Mouse (Mus musculus): ENCODE data around the gene Tmsb10. TPM values are rescaled to one million over a fixed set of nuclear protein-coding genes. Genes with fewer than 3 reads are reported as not detected.
A peak's percentile ranks its signal among the peaks of the same experiment; 100 is the strongest.

Tmsb10 gene
- 6,677 TPM for polyA plus RNA-seq (2012; fragmentation: generic; extraction: Trizol)

DNA sequence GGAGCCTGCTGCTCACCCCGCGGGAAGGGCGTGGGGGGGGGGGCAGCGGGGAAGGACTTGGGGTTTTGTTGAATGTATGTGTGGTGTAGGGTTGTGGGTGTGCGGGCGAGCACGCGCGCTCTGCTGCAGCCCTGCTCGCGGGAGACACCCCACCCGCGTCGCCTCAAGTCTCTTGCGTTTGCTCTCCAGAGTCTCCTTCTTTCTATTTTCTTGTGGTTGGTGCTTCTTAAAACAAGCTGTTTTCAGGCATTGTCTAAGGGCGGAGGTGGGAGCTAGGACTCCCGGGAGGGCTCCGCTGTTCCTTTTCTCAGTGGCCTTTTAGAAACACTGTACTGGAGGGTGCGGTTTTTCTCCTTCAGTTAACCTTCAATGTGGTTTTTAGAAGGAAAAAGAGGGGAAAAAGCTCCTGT lies at the start of gene Tmsb10:
Gene Tmsb10 (minus strand): TSS at position 87 of the 410 bp plus-strand sequence.
- Histone ChIP-seq H3K36me3 (ENCODE audit: control insufficient read depth, insufficient read depth) (no peaks in the 10 kb centered on the region), H3K27me3 (ENCODE audit: control insufficient read depth, insufficient read depth, insufficient read length) (no peaks in the 10 kb centered on the region), H3K4me2 (ENCODE audit: low read depth) (peak within 1 kb of the TSS; percentile 88), H3K4me3 (peak within 1 kb of the TSS; percentile 95), H3ac (ENCODE audit: control insufficient read depth, insufficient read length) (peak within 1 kb of the TSS; percentile 33), H3K79me2 (ENCODE audit: control insufficient read depth, insufficient read depth) (peaks cover 11% of the 10 kb centered on the region)
- no peak for TF ChIP-seq TCF12 (IDR thresholded peaks at IDR 0.05; ENCODE audit: insufficient read depth, poor library complexity, severe bottlenecking)
- no peak for TF ChIP-seq MYOD1 (IDR thresholded peaks at IDR 0.05; ENCODE audit: control insufficient read depth in 1 of 3, insufficient read length in 2 of 3, low read depth in 2 of 3)
- no peak for TF ChIP-seq USF1 (IDR thresholded peaks at IDR 0.05; ENCODE audit: low read depth)
- no peak for TF ChIP-seq POLR2A (IDR thresholded peaks at IDR 0.05; ENCODE audit: insufficient read length, low read depth)
- TF ChIP-seq SRF (IDR thresholded peaks at IDR 0.05; ENCODE audit: control insufficient read depth, insufficient read length, low read depth): no peak
- no peak for TF ChIP-seq MAX (IDR thresholded peaks at IDR 0.05; ENCODE audit: low read depth)
- no peak for TF ChIP-seq CEBPB (IDR thresholded peaks at IDR 0.05; ENCODE audit: insufficient read depth, poor library complexity, severe bottlenecking)
- no peak for TF ChIP-seq REST (IDR thresholded peaks at IDR 0.05; ENCODE audit: insufficient read depth, insufficient read length)
- TF ChIP-seq E2F4 (IDR thresholded peaks at IDR 0.05; ENCODE audit: insufficient read depth): no peak
- TF ChIP-seq MYOG (IDR thresholded peaks at IDR 0.05; ENCODE audit: control insufficient read depth in 1 of 3, insufficient read depth in 1 of 3, insufficient read length in 2 of 3, low read depth in 2 of 3): no peak
- no peak for TF ChIP-seq TCF3 (IDR thresholded peaks at IDR 0.05; ENCODE audit: insufficient read length, low read depth)
- TF ChIP-seq POLR2AphosphoS2 (IDR thresholded peaks at IDR 0.05; ENCODE audit: insufficient read length, low read depth): no peak

DNA sequence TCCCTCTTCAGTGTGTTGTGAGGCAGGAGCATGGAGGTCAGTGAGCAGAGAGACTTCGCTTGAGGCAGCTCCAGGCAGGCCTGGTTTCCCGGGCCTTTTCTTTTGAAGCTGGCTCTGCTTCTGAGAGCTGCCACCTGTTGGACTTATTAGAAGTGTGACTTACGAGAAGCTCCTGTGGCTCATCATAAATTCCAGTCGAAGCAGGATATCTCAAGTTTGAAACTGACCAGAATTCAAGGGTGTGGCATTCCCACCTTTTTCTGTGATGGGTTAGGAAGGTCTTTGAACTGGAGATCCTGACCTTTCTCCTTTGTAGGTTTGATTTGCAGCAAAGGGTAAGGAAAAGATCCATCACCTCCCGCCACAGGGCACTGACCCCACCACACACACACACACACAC lies 45.1 kb upstream of the Tmsb10 start:
- no peaks in the 10 kb centered on the region for H3K79me2 ChIP-seq (ENCODE audit: control insufficient read depth, insufficient read depth)
- no peak overlapping the region for H3K4me2 ChIP-seq (ENCODE audit: low read depth)
- no peaks in the 10 kb centered on the region for H3K27me3 ChIP-seq (ENCODE audit: control insufficient read depth, insufficient read depth, insufficient read length)
- no peak overlapping the region for H3ac ChIP-seq (ENCODE audit: control insufficient read depth, insufficient read length)
- TF ChIP-seq TCF3 (IDR thresholded peaks at IDR 0.05; ENCODE audit: insufficient read length, low read depth): no peak
- no peak for TF ChIP-seq MYOD1 (IDR thresholded peaks at IDR 0.05; ENCODE audit: control insufficient read depth in 1 of 3, insufficient read length in 2 of 3, low read depth in 2 of 3)
- no peak for TF ChIP-seq REST (IDR thresholded peaks at IDR 0.05; ENCODE audit: insufficient read depth, insufficient read length)
- TF ChIP-seq MAX (IDR thresholded peaks at IDR 0.05; ENCODE audit: low read depth): no peak
- no peak for TF ChIP-seq CEBPB (IDR thresholded peaks at IDR 0.05; ENCODE audit: insufficient read depth, poor library complexity, severe bottlenecking)
- no peak for TF ChIP-seq TCF12 (IDR thresholded peaks at IDR 0.05; ENCODE audit: insufficient read depth, poor library complexity, severe bottlenecking)
- TF ChIP-seq USF1 (IDR thresholded peaks at IDR 0.05; ENCODE audit: low read depth): no peak
- TF ChIP-seq E2F4 (IDR thresholded peaks at IDR 0.05; ENCODE audit: insufficient read depth): no peak
- no peaks in the 10 kb centered on the region for H3K36me3 ChIP-seq (ENCODE audit: control insufficient read depth, insufficient read depth)
- H3K4me3 ChIP-seq: no peak overlapping the region

DNA sequence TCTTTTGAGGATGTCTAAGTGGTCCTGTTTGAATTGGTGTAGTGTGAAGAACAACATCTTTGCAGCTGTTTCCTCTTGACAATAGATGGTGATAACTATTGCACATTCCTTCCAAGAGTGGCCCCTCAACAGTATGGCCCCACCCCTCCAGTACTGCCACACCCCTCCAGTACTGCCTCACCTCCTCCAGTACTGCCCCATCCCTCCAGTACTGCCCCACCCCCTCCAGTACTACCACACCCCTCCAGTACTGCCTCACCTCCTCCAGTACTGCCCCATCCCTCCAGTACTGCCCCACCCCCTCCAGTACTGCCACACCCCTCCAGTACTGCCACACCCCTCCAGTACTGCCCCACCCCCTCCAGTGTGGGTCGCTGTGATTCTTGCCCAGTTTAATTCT lies 43.8 kb upstream of the Tmsb10 start:
- H3ac ChIP-seq (ENCODE audit: control insufficient read depth, insufficient read length): no peak overlapping the region
- no peak overlapping the region for H3K4me3 ChIP-seq
- H3K36me3 ChIP-seq (ENCODE audit: control insufficient read depth, insufficient read depth): no peaks in the 10 kb centered on the region
- no peaks in the 10 kb centered on the region for H3K27me3 ChIP-seq (ENCODE audit: control insufficient read depth, insufficient read depth, insufficient read length)
- no peak overlapping the region for H3K4me2 ChIP-seq (ENCODE audit: low read depth)
- H3K79me2 ChIP-seq (ENCODE audit: control insufficient read depth, insufficient read depth): no peaks in the 10 kb centered on the region
- TF ChIP-seq MYOD1 (IDR thresholded peaks at IDR 0.05; ENCODE audit: control insufficient read depth in 1 of 3, insufficient read length in 2 of 3, low read depth in 2 of 3) (no peak), POLR2A (IDR thresholded peaks at IDR 0.05; ENCODE audit: insufficient read length, low read depth) (no peak), POLR2AphosphoS2 (IDR thresholded peaks at IDR 0.05; ENCODE audit: insufficient read length, low read depth) (no peak)

DNA sequence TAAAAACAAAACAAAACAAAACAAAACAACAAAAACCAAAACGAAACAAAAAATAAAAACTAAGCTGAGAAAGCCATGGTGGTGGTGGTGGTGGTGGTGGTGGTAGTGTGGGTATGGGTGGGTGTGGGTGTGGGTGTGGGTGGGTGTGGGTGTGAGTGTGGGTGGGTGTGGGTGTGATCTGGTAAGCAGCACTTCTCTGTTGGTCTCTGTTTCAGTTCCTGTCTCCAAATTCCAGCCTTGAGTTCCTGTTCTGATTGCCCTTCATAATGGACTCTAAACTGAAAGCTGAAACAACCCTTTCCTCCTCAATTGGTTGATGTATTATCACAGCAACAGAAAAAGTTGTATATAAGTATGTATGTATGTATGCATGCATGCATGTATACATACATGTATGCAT lies 40.3 kb upstream of the Tmsb10 start:
- no peak overlapping the region for H3K4me3 ChIP-seq
- TF ChIP-seq MAX (IDR thresholded peaks at IDR 0.05; ENCODE audit: low read depth) (no peak), USF1 (IDR thresholded peaks at IDR 0.05; ENCODE audit: low read depth) (no peak), MYOD1 (IDR thresholded peaks at IDR 0.05; ENCODE audit: control insufficient read depth in 1 of 3, insufficient read length in 2 of 3, low read depth in 2 of 3) (no peak), MYOG (IDR thresholded peaks at IDR 0.05; ENCODE audit: control insufficient read depth in 1 of 3, insufficient read depth in 1 of 3, insufficient read length in 2 of 3, low read depth in 2 of 3) (no peak), E2F4 (IDR thresholded peaks at IDR 0.05; ENCODE audit: insufficient read depth) (no peak), POLR2AphosphoS2 (IDR thresholded peaks at IDR 0.05; ENCODE audit: insufficient read length, low read depth) (no peak), SRF (IDR thresholded peaks at IDR 0.05; ENCODE audit: control insufficient read depth, insufficient read length, low read depth) (no peak), TCF12 (IDR thresholded peaks at IDR 0.05; ENCODE audit: insufficient read depth, poor library complexity, severe bottlenecking) (no peak)
- H3K36me3 ChIP-seq (ENCODE audit: control insufficient read depth, insufficient read depth): no peaks in the 10 kb centered on the region
- H3K79me2 ChIP-seq (ENCODE audit: control insufficient read depth, insufficient read depth): no peaks in the 10 kb centered on the region
- no peak overlapping the region for H3K4me2 ChIP-seq (ENCODE audit: low read depth)
- no peak overlapping the region for H3ac ChIP-seq (ENCODE audit: control insufficient read depth, insufficient read length)
- H3K27me3 ChIP-seq (ENCODE audit: control insufficient read depth, insufficient read depth, insufficient read length): no peaks in the 10 kb centered on the region

- TF ChIP-seq TCF3 (IDR thresholded peaks at IDR 0.05; ENCODE audit: insufficient read length, low read depth): no peak
- no peak for TF ChIP-seq TCF12 (IDR thresholded peaks at IDR 0.05; ENCODE audit: insufficient read depth, poor library complexity, severe bottlenecking)
- no peak for TF ChIP-seq USF1 (IDR thresholded peaks at IDR 0.05; ENCODE audit: low read depth)
- no peak for TF ChIP-seq REST (IDR thresholded peaks at IDR 0.05; ENCODE audit: insufficient read depth, insufficient read length)
- no peak for TF ChIP-seq POLR2AphosphoS2 (IDR thresholded peaks at IDR 0.05; ENCODE audit: insufficient read length, low read depth)
- TF ChIP-seq E2F4 (IDR thresholded peaks at IDR 0.05; ENCODE audit: insufficient read depth): no peak
- no peak for TF ChIP-seq POLR2A (IDR thresholded peaks at IDR 0.05; ENCODE audit: insufficient read length, low read depth)
- TF ChIP-seq CEBPB (IDR thresholded peaks at IDR 0.05; ENCODE audit: insufficient read depth, poor library complexity, severe bottlenecking): no peak
- TF ChIP-seq SRF (IDR thresholded peaks at IDR 0.05; ENCODE audit: control insufficient read depth, insufficient read length, low read depth): no peak
- no peak for TF ChIP-seq MAX (IDR thresholded peaks at IDR 0.05; ENCODE audit: low read depth)
- no peak for TF ChIP-seq MYOG (IDR thresholded peaks at IDR 0.05; ENCODE audit: control insufficient read depth in 1 of 3, insufficient read depth in 1 of 3, insufficient read length in 2 of 3, low read depth in 2 of 3)
- no peak for TF ChIP-seq MYOD1 (IDR thresholded peaks at IDR 0.05; ENCODE audit: control insufficient read depth in 1 of 3, insufficient read length in 2 of 3, low read depth in 2 of 3)
- H3K4me2 ChIP-seq (ENCODE audit: low read depth): no peak overlapping the region
Observed at GRCm38 (mm10) chr6:72993688-72994082, 35.1 kb upstream of the Tmsb10 start.

More at GRCm38 (mm10) chr6:72993688-72994082, 35.1 kb upstream of the Tmsb10 start:
- Histone ChIP-seq H3K79me2 (ENCODE audit: control insufficient read depth, insufficient read depth) (no peaks in the 10 kb centered on the region), H3K27me3 (ENCODE audit: control insufficient read depth, insufficient read depth, insufficient read length) (no peaks in the 10 kb centered on the region), H3K4me3 (no peak overlapping the region), H3ac (ENCODE audit: control insufficient read depth, insufficient read length) (no peak overlapping the region), H3K36me3 (ENCODE audit: control insufficient read depth, insufficient read depth) (no peaks in the 10 kb centered on the region)

All from myocyte (in vitro differentiated cells).